ENCODE assay signal across 33 mouse cellular contexts in genomic region chr6:116912161-116912560, GRCm38 (mm10).
"Had no signal": no experiment of that assay in that cellular context is flagged by ENCODE, and none has a peak within 500 bp of the region (broad histone marks: within the 10 kb centered on the region; RNA-seq: fewer than 3 reads in every experiment).

No protein-coding gene starts in this region.

- H3K9me3 ChIP-seq: heart, embryonic 10.5 days; heart, embryonic 12.5 days; heart, embryonic 13.5 days; heart, embryonic 15.5 days; hindbrain, embryonic 10.5 days; hindbrain, embryonic 12.5 days; hindbrain, embryonic 13.5 days; hindbrain, embryonic 15.5 days; intestine, embryonic 15.5 days; kidney, embryonic 15.5 days had no signal

- H3K4me1 ChIP-seq: heart, embryonic 10.5 days; heart, embryonic 12.5 days; heart, embryonic 13.5 days; heart, embryonic 15.5 days; hindbrain, embryonic 10.5 days; hindbrain, embryonic 12.5 days; hindbrain, embryonic 13.5 days; hindbrain, embryonic 15.5 days; intestine, embryonic 15.5 days had no signal

- ATAC-seq: hindbrain, postnatal 0 days; inflammation-experienced regulatory T-cells, adult 6 months; intestine, embryonic 15.5 days; intestine, embryonic 16.5 days; intestine, postnatal 0 days had no signal

- DNase-seq: heart, postnatal 10 days; heart, postnatal 14 days; heart, postnatal 36 days; heart, postnatal 4 days; kidney, adult 11 months; kidney, adult 18-20 months; kidney, adult 2 months; kidney, adult 8-10 months; kidney, adult 9 months; kidney, postnatal 10 days; kidney, postnatal 14 days; kidney, postnatal 25 days; kidney, postnatal 4 days; layer of hippocampus, adult 9-11 months; layer of hippocampus, postnatal 36 days had no signal

- H3K27ac ChIP-seq: heart, embryonic 10.5 days; heart, embryonic 13.5 days; heart, embryonic 15.5 days; hindbrain, embryonic 10.5 days; hindbrain, embryonic 12.5 days; hindbrain, embryonic 13.5 days; hindbrain, embryonic 14.5 days; hindbrain, embryonic 15.5 days; hindbrain, postnatal 0 days; intestine, embryonic 15.5 days; kidney, embryonic 15.5 days; layer of hippocampus, adult 2 months; left cerebral cortex, adult 2 months had no signal

- H3K36me3 ChIP-seq: heart, embryonic 10.5 days; heart, embryonic 12.5 days; heart, embryonic 13.5 days; heart, embryonic 15.5 days; hindbrain, embryonic 10.5 days; hindbrain, embryonic 12.5 days; hindbrain, embryonic 13.5 days; hindbrain, embryonic 15.5 days; intestine, embryonic 15.5 days; kidney, embryonic 15.5 days had no signal

- H3K4me2 ChIP-seq: heart, embryonic 11.5 days; heart, embryonic 12.5 days; heart, embryonic 13.5 days; heart, embryonic 15.5 days; hindbrain, embryonic 12.5 days; hindbrain, embryonic 13.5 days; hindbrain, embryonic 14.5 days; hindbrain, embryonic 15.5 days; intestine, embryonic 15.5 days; kidney, embryonic 15.5 days had no signal

- H3K27me3 ChIP-seq: heart, embryonic 12.5 days; heart, embryonic 13.5 days; heart, embryonic 15.5 days; hindbrain, embryonic 12.5 days; hindbrain, embryonic 13.5 days; hindbrain, embryonic 15.5 days; intestine, embryonic 15.5 days; kidney, embryonic 15.5 days had no signal

- H3K9ac ChIP-seq: heart, embryonic 12.5 days; heart, embryonic 13.5 days; heart, embryonic 15.5 days; hindbrain, embryonic 12.5 days; hindbrain, embryonic 13.5 days; hindbrain, embryonic 14.5 days; hindbrain, embryonic 15.5 days; intestine, embryonic 15.5 days; kidney, embryonic 15.5 days had no signal

- H3K4me3 ChIP-seq: heart, embryonic 10.5 days; heart, embryonic 12.5 days; heart, embryonic 13.5 days; heart, embryonic 15.5 days; hindbrain, embryonic 10.5 days; hindbrain, embryonic 12.5 days; hindbrain, embryonic 13.5 days; hindbrain, embryonic 15.5 days; intestine, embryonic 15.5 days; kidney, embryonic 15.5 days; layer of hippocampus, adult 2 months; left cerebral cortex, adult 2 months had no signal
